Mouse (Mus musculus) forebrain, postnatal 0 days (tissue): ENCODE measurements around the gene Retn. TPM values are rescaled to one million over a fixed set of nuclear protein-coding genes. Genes with fewer than 3 reads are reported as not detected.
A peak's percentile ranks its signal among the peaks of the same experiment; 100 is the strongest.

ENCODE experiments used
- ATAC-seq: fragments of 200-750 bp; cut with Nextera tagmentation; 2 replicates; pipeline ENCODE4 v1.8.0; 2017; ENCODE audit warnings: mild to moderate bottlenecking, moderate library complexity
- DNase-seq: peaks from one replicate; pipeline ENCODE4 v3.0.0-alpha.2; 2015
- H3K27ac ChIP-seq: fragments of 300-500 bp; sonication (generic); 2 replicates; pipeline ENCODE4 v1.5.1; 2014; ENCODE audit warnings: low read depth, mild to moderate bottlenecking, antibody characterized with exemption, low read length, moderate library complexity, mixed read lengths
- H3K27me3 ChIP-seq: fragments of 300-500 bp; sonication (generic); 2 replicates; pipeline ENCODE4 v1.6.1; 2014; ENCODE audit warnings: mild to moderate bottlenecking, low read length, mixed read lengths; ENCODE audit not compliant: insufficient read depth
- H3K36me3 ChIP-seq: fragments of 300-500 bp; sonication (generic); 2 replicates; pipeline ENCODE4 v1.6.1; 2014; ENCODE audit warnings: mild to moderate bottlenecking, moderate library complexity; ENCODE audit not compliant: insufficient read depth
- H3K4me1 ChIP-seq: fragments of 300-500 bp; sonication (generic); 2 replicates; pipeline ENCODE4 v1.6.1; 2014; ENCODE audit warnings: antibody characterized with exemption; ENCODE audit not compliant: insufficient read depth
- H3K4me2 ChIP-seq: fragments of 300-500 bp; sonication (generic); 2 replicates; pipeline ENCODE4 v1.6.1; 2014; ENCODE audit warnings: low read depth, mild to moderate bottlenecking, moderate library complexity
- H3K4me3 ChIP-seq: fragments of 300-500 bp; sonication (generic); 2 replicates; pipeline ENCODE4 v1.5.1; 2014; ENCODE audit warnings: low read depth, low read length, mixed read lengths
- H3K9ac ChIP-seq: fragments of 300-500 bp; sonication (generic); 2 replicates; pipeline ENCODE4 v1.6.1; 2014; ENCODE audit warnings: mild to moderate bottlenecking
- H3K9me3 ChIP-seq: fragments of 300-500 bp; sonication (generic); 2 replicates; pipeline ENCODE4 v1.6.1; 2016; ENCODE audit warnings: low read length
- CTCF ChIP-seq: sonication (generic); IDR thresholded peaks from 2 replicates; pipeline ENCODE4 v1.5.1; 2016; ENCODE audit warnings: antibody characterized with exemption, control low read depth, low read depth
- WGBS: fragments of 180-500 bp; shearing (Covaris S2); extraction: QIAGEN DNeasy Blood & Tissue Kit; methylation state at CpG from one replicate; pipeline ENCODE4 v1.1.7; 2014; 5-methylcytosine and 5-hydroxymethylcytosine counted together
- polyA plus RNA-seq: library from polyadenylated mRNA; unstranded; fragments of >200 nt; fragmentation: Nextera tagmentation; extraction: Ambion mirVana; gene quantifications from 2 replicates; pipeline ENCODE4 v1.2.1, GENCODE M21; 2015
- total RNA-seq: library from RNA; depleted of rRNA; stranded (reverse); fragments of >200 nt; gene quantifications from 2 replicates; pipeline ENCODE4 v1.2.3, GENCODE M21; 2014

Retn gene
- total and polyA plus RNA-seq, 2 experiments from 2014 or later, result 0.42 to 1.7 TPM

DNA sequence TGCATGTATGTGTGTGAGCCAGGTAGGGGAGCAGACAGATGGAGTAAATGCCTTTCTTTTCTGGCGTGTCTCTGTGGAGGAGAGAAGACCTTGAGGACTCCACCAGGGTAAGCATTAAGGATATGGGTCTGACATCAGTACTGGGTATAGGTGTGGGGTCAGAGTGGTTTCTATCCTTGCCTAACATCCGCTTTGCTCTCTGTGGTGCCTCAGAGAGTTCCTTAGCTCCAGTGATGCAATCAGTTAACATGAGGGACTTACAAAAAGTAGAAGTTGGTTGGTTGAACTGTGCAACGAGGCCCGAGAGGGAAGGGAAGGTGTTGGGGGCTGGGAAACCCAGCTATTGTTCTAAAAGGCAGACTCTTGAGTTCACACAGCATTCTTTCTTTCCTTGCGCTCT lies 8.8 kb downstream of the Retn start:
- no peak overlapping the region for H3K4me3 ChIP-seq
- H3K4me2 ChIP-seq, result no peak overlapping the region
- H3K4me1 ChIP-seq, result no peaks in the 10 kb centered on the region
- H3K27me3 ChIP-seq, result no peaks in the 10 kb centered on the region
- DNase-seq, result no peak
- no peak overlapping the region for H3K9ac ChIP-seq
- no peak overlapping the region for H3K27ac ChIP-seq
- H3K36me3 ChIP-seq, result no peaks in the 10 kb centered on the region
- WGBS, result 53% methylated on average over 5 of the region's 5 CpGs
- ATAC-seq, result no peak
- no peak for TF ChIP-seq CTCF
- H3K9me3 ChIP-seq, result no peaks in the 10 kb centered on the region

DNA sequence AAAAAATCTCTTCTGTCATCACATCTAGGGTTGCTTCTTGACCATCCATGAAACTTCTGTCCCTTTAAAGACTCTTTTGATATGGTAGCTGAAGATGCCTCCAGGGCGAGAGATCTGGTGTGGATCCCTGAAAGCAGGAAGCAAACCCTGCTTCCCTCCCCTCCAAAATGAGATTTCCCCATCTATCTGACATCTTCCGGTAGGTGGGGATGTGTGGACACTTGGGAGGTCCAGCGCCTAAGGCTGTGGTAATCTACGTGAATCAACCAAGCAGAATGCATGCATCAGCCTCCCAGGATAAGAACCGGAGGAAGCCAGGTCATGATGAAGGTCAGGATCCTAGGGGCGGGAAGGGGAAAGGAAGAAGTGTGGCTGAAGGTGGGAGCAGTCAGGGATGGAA lies 9.9 kb downstream of the Retn start, which contains the start of gene Mcemp1:
Mcemp1 (plus strand) TSS at position 248 of the 400 bp plus-strand sequence.
- 79% methylated on average over 6 of the region's 6 CpGs for WGBS

DNA sequence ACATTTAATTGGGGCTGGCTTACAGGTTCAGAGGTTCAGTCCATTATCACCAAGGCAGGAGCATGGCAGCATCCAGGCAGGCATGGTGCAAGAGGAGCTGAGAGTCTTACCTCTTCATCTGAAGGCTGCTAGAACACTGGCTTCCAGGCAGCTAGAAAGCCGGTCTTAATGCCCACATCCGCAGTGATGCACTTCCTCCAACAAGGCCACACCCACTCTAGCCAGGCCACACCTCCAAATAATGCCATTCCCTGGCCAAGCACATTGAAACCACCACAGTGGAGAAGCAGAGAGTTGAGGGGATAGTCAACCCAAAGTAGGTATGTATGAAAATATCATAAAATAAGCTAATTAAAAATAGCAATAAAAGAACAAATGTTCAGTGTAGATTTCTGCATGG lies 14.8 kb downstream of the Retn start:
- no peak for ATAC-seq
- WGBS, result 82% methylated on average over 2 of the region's 2 CpGs

More for the DNA sequence above, 9.9 kb downstream of the Retn start, which contains the start of gene Mcemp1:
- H3K9me3 ChIP-seq, result no peaks in the 10 kb centered on the region
- no peak within 1 kb of the TSS for H3K27ac ChIP-seq
- no peak for ATAC-seq
- no peak within 1 kb of the TSS for H3K9ac ChIP-seq
- H3K36me3 ChIP-seq, result no peaks in the 10 kb centered on the region
- no peaks in the 10 kb centered on the region for H3K27me3 ChIP-seq
- no peak within 1 kb of the TSS for H3K4me3 ChIP-seq
- TF ChIP-seq CTCF, result no peak
- H3K4me2 ChIP-seq, result no peak within 1 kb of the TSS
- H3K4me1 ChIP-seq, result no peaks in the 10 kb centered on the region
- DNase-seq, result no peak

DNA sequence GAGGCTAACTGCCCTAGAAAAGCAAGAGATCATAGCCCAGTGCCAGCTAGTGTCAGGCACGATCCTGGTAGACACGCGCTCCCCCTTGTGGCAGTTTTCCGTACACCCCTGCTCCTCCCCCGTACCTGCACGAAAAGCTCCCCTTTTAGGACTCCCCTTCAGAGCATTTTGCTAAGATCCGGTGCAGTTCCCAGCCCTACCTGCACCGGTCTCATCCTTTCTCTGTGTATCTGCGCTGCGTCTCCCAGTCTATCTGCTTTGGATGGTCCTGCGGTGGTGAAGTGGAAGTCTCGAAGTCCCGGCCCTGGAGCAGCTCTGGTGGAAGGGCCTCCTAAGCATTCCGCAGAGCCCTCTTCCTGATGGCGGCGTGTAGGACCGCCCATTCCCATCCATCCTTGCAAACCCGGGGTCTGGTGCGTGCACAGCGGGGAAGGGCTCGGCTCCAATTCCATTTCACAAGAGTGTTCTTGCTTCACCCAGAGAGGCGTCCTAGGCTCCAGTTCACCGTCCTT lies 16.5 kb downstream of the Retn start, which contains the start of gene Fcor:
Fcor (minus strand) TSS at position 383 of the 512 bp plus-strand sequence.
- under 1% methylated on average over 23 of the region's 23 CpGs for WGBS
- H3K4me3 ChIP-seq, result peak within 1 kb of the TSS; percentile 58
- H3K27ac ChIP-seq, result peak within 1 kb of the TSS; percentile 74
- peak; percentile 89 for TF ChIP-seq CTCF
- H3K9ac ChIP-seq, result peak within 1 kb of the TSS; percentile 65
- no peaks in the 10 kb centered on the region for H3K27me3 ChIP-seq
- H3K36me3 ChIP-seq, result no peaks in the 10 kb centered on the region
- H3K4me1 ChIP-seq, result no peaks in the 10 kb centered on the region
- no peaks in the 10 kb centered on the region for H3K9me3 ChIP-seq
- peak within 1 kb of the TSS; percentile 63 for H3K4me2 ChIP-seq
- DNase-seq (peak; percentile 92), ATAC-seq (peak; percentile 87)

More for the DNA sequence above, 14.8 kb downstream of the Retn start:
- no peak for DNase-seq
- TF ChIP-seq CTCF, result no peak
- Histone ChIP-seq H3K27me3 (no peaks in the 10 kb centered on the region), H3K4me3 (no peak overlapping the region), H3K4me2 (no peak overlapping the region), H3K9me3 (no peaks in the 10 kb centered on the region), H3K9ac (no peak overlapping the region), H3K27ac (no peak overlapping the region), H3K36me3 (no peaks in the 10 kb centered on the region), H3K4me1 (no peaks in the 10 kb centered on the region)

DNA sequence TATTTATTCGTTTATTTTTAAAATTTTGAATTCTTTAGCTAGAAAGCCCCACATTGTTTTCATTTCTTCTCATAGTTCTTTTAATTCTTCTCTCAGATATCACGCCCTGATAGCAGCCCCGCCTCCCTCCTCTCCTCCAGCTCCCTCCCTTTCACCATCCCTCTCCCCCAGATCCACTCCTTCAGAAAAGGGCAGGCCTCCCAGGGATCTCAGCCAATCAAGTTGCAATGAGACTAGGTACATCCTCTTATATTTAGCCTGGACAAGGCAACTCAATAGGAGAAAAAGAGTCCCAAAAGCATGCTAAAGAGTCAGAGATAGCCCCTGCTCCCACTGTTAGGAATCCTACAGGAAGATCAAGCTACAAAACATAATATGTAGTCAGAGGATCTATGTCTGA lies 19.1 kb downstream of the Retn start:
- WGBS, result 43% methylated on average over 3 of the region's 3 CpGs
- H3K4me2 ChIP-seq, result no peak overlapping the region
- H3K36me3 ChIP-seq, result peaks cover 8% of the 10 kb centered on the region; the same call in 1 of the 2 replicates
- H3K9ac ChIP-seq, result no peak overlapping the region
- no peaks in the 10 kb centered on the region for H3K27me3 ChIP-seq
- no peaks in the 10 kb centered on the region for H3K4me1 ChIP-seq
- no peak for ATAC-seq
- H3K27ac ChIP-seq, result no peak overlapping the region
- TF ChIP-seq CTCF, result no peak
- no peak for DNase-seq
- no peaks in the 10 kb centered on the region for H3K9me3 ChIP-seq
- no peak overlapping the region for H3K4me3 ChIP-seq

DNA sequence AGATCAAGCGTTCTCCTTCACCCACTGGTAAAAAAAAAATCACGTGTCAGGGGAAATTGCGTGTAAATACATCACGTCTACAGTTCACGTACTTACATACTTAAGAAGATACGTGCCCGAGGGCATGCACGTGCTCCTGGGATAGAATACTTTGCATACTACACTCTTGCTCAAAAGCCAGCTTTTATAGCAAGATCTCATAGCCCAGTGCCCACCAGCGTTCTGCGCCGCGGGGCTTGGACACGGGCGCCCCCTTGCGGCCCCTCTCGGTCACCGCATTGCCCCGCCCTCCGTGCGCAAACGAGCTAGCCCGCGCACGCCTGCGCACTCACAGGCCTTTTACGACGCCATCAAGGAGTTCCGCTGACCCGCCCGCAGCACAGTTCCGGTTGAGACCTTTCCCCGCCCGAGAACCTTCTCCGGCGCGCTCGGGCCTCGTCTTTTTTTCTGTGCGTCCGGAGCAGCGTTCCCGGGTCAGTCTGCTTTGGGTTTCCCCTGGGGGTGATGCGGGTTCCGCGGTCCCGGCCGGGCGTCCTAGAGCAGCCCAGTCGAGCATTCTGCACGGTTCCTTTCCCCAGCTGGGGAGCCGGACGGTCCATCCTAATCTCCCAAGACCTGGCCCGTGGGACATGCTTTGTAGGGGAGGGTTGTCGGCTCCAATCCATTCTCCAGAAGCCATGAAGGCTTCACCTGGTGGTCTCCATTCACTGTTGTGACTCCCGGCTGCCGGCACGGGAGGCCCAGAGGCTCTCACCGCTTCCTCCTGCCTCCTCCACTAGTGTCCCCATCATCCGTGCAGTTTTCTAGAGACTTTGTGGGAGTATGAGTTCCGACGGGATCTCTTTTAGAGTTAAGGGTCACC lies 20.8 kb downstream of the Retn start, which contains the start of gene Trappc5:
Trappc5 (plus strand) TSS at position 169 of the 862 bp plus-strand sequence.
- peaks cover 17% of the 10 kb centered on the region for H3K36me3 ChIP-seq
- peak; percentile 78 for ATAC-seq
- H3K4me2 ChIP-seq, result peak within 1 kb of the TSS; percentile 87
- H3K9me3 ChIP-seq, result no peaks in the 10 kb centered on the region
- H3K4me3 ChIP-seq, result peak within 1 kb of the TSS; percentile 94
- peak; percentile 97 for DNase-seq
- peak within 1 kb of the TSS; percentile 89 for H3K9ac ChIP-seq
- no peaks in the 10 kb centered on the region for H3K27me3 ChIP-seq
- 4% methylated on average over 60 of the region's 61 CpGs for WGBS
- peak within 1 kb of the TSS; percentile 86 for H3K27ac ChIP-seq
- TF ChIP-seq CTCF, result peak; percentile 97
- H3K4me1 ChIP-seq, result no peaks in the 10 kb centered on the region

DNA sequence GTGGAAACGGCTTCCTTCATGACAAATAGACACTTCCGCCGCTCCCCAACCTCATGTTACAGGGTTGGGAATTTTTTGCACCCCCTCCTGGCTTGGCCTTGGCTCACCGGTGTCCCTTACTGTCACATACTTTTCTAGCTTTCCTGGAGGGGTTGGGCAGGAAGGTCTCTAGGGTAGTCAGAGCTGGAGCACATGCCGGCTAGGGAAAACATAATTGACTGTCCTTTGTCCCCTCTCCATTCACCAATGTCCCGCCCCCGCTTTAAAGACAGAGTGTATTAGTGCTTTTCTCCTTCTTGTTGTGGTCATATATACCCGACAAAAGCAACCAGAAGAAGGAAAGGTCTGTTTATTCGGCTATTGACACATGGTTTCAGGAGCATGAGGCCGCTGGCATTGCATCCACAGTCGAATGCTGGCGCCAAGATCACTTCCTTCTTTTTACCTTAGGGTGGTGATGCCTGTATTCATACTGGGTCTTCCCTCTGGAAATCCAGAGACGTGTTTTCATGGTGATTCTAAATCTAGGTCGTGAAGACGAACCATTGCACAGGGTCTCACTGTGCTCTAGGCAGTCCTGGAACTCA lies 21.5 kb downstream of the Retn start:
- Histone ChIP-seq H3K9me3 (no peaks in the 10 kb centered on the region), H3K27me3 (no peaks in the 10 kb centered on the region), H3K27ac (peak overlapping the region; percentile 86), H3K36me3 (peaks cover 19% of the 10 kb centered on the region), H3K9ac (peak overlapping the region; percentile 89), H3K4me2 (peak overlapping the region; percentile 87), H3K4me3 (peak overlapping the region; percentile 94), H3K4me1 (no peaks in the 10 kb centered on the region)
- peak; percentile 11 for DNase-seq
- WGBS, result 3% methylated on average over 15 of the region's 15 CpGs
- TF ChIP-seq CTCF, result no peak
- no peak; the same call in 1 of the 2 replicates for ATAC-seq
